In genomic region chr9:58315850-58316249, GRCm38 (mm10) we compare ENCODE assay signal across 13 mouse cellular contexts. TPM values are rescaled to one million over a fixed set of nuclear protein-coding genes. Genes with fewer than 3 reads are reported as not detected.
DNase-seq lines count a peak whose midpoint lies in the region; ATAC-seq lines count a peak whose summit lies in the region.
"Had no signal": no experiment of that assay in that cellular context is flagged by ENCODE, and none has a peak within 500 bp of the region (broad histone marks: within the 10 kb centered on the region; RNA-seq: fewer than 3 reads in every experiment).

No protein-coding gene starts in this region.

- DNase-seq in heart, embryonic 10.5 days (ENCODE audit: low spot score) = no peak
- DNase-seq in midbrain, embryonic 10.5 days (ENCODE audit: low spot score) = no peak
- no peak for DNase-seq in midbrain, embryonic 14.5 days
- no peak for DNase-seq in liver, embryonic 11.5 days (ENCODE audit: low spot score)
- DNase-seq: adrenal gland, postnatal 36 days; cerebellum, adult 9-11 months; liver; thymus, postnatal 14 days had no signal

- peak overlapping the region; percentile 65 for H3K27ac ChIP-seq in heart, embryonic 16.5 days (ENCODE audit: low read length)
- H3K27ac ChIP-seq in heart, embryonic 10.5 days = no peak overlapping the region
- H3K27ac ChIP-seq in midbrain, embryonic 10.5 days (replicated peaks) = peak overlapping the region; percentile 75; the same call in 1 of the 2 replicates
- no peak overlapping the region for H3K27ac ChIP-seq in midbrain, embryonic 14.5 days (replicated peaks; ENCODE audit: low read depth, low read length)
- peak overlapping the region; percentile 75 for H3K27ac ChIP-seq in forebrain, embryonic 13.5 days
- no peak overlapping the region for H3K27ac ChIP-seq in liver, embryonic 11.5 days (ENCODE audit: low read depth, low read length)
- no peak overlapping the region for H3K27ac ChIP-seq in liver, embryonic 12.5 days

- no peak overlapping the region for H3K9ac ChIP-seq in heart, embryonic 16.5 days (ENCODE audit: low read length)
- no peak overlapping the region for H3K9ac ChIP-seq in midbrain, embryonic 14.5 days (replicated peaks; ENCODE audit: low read length)
- no peak overlapping the region for H3K9ac ChIP-seq in forebrain, embryonic 13.5 days
- H3K9ac ChIP-seq in liver, embryonic 11.5 days (ENCODE audit: low read depth, low read length) = no peak overlapping the region
- H3K9ac ChIP-seq in liver, embryonic 12.5 days = no peak overlapping the region

- no peak overlapping the region for H3K4me2 ChIP-seq in heart, embryonic 16.5 days (ENCODE audit: low read depth, low read length)
- no peak overlapping the region for H3K4me2 ChIP-seq in midbrain, embryonic 14.5 days (ENCODE audit: low read length)
- H3K4me2 ChIP-seq in forebrain, embryonic 13.5 days = no peak overlapping the region
- H3K4me2 ChIP-seq in liver, embryonic 11.5 days = no peak overlapping the region
- H3K4me2 ChIP-seq in liver, embryonic 12.5 days = no peak overlapping the region

- peaks cover 15% of the 10 kb centered on the region for H3K4me1 ChIP-seq in heart, embryonic 16.5 days (ENCODE audit: control insufficient read depth, insufficient read depth, low read length)
- H3K4me1 ChIP-seq in heart, embryonic 10.5 days = peaks cover 55% of the 10 kb centered on the region
- H3K4me1 ChIP-seq in midbrain, embryonic 10.5 days = peaks cover 54% of the 10 kb centered on the region
- peaks cover 21% of the 10 kb centered on the region for H3K4me1 ChIP-seq in midbrain, embryonic 14.5 days (ENCODE audit: control insufficient read depth, insufficient read depth, low read length)
- H3K4me1 ChIP-seq in forebrain, embryonic 13.5 days = peaks cover 40% of the 10 kb centered on the region
- peaks cover 8% of the 10 kb centered on the region for H3K4me1 ChIP-seq in liver, embryonic 11.5 days (replicated peaks; ENCODE audit: control insufficient read depth, insufficient read depth, low read length)
- H3K4me1 ChIP-seq in liver, embryonic 12.5 days = peaks cover 15% of the 10 kb centered on the region; the same call in 1 of the 2 replicates

- WGBS in heart, embryonic 16.5 days = 79% methylated on average over 2 of the region's 2 CpGs
- WGBS in heart, embryonic 10.5 days = 92% methylated on average over 2 of the region's 2 CpGs
- WGBS in midbrain, embryonic 10.5 days = 86% methylated on average over 2 of the region's 2 CpGs
- 89% methylated on average over 2 of the region's 2 CpGs for WGBS in midbrain, embryonic 14.5 days
- 88% methylated on average over 2 of the region's 2 CpGs for WGBS in forebrain, embryonic 13.5 days
- WGBS in liver, embryonic 11.5 days = 87% methylated on average over 2 of the region's 2 CpGs
- WGBS in liver, embryonic 12.5 days (ENCODE audit: insufficient replicate concordance) = 68% methylated on average over 2 of the region's 2 CpGs

- ATAC-seq in heart, embryonic 16.5 days (replicated peaks; ENCODE audit: extremely low read depth, insufficient read depth, low FRiP score) = no peak
- ATAC-seq in midbrain, embryonic 14.5 days (ENCODE audit: low FRiP score, low TSS enrichment) = no peak
- ATAC-seq in forebrain, embryonic 13.5 days = no peak
- no peak for ATAC-seq in liver, embryonic 11.5 days (replicated peaks; ENCODE audit: low FRiP score)
- ATAC-seq in liver, embryonic 12.5 days = no peak

- H3K4me3 ChIP-seq in heart, embryonic 16.5 days (ENCODE audit: low read length) = no peak overlapping the region
- no peak overlapping the region for H3K4me3 ChIP-seq in heart, embryonic 10.5 days
- no peak overlapping the region for H3K4me3 ChIP-seq in midbrain, embryonic 10.5 days
- H3K4me3 ChIP-seq in midbrain, embryonic 14.5 days (replicated peaks; ENCODE audit: low read depth, low read length) = no peak overlapping the region
- H3K4me3 ChIP-seq in forebrain, embryonic 13.5 days = no peak overlapping the region
- H3K4me3 ChIP-seq in liver, embryonic 11.5 days (ENCODE audit: low read depth, low read length) = no peak overlapping the region
- H3K4me3 ChIP-seq in liver, embryonic 12.5 days = no peak overlapping the region

- no peaks in the 10 kb centered on the region for H3K9me3 ChIP-seq in heart, embryonic 16.5 days (replicated peaks; ENCODE audit: control insufficient read depth, low read length)
- no peaks in the 10 kb centered on the region for H3K9me3 ChIP-seq in heart, embryonic 10.5 days
- H3K9me3 ChIP-seq in midbrain, embryonic 10.5 days (replicated peaks) = no peaks in the 10 kb centered on the region
- H3K9me3 ChIP-seq in midbrain, embryonic 14.5 days (ENCODE audit: control insufficient read depth, low read length) = no peaks in the 10 kb centered on the region
- H3K9me3 ChIP-seq in forebrain, embryonic 13.5 days (replicated peaks) = no peaks in the 10 kb centered on the region; the same call in 1 of the 2 replicates
- H3K9me3 ChIP-seq in liver, embryonic 11.5 days (ENCODE audit: control insufficient read depth, low read length) = no peaks in the 10 kb centered on the region
- no peaks in the 10 kb centered on the region for H3K9me3 ChIP-seq in liver, embryonic 12.5 days (replicated peaks)

- H3K27me3 ChIP-seq in heart, embryonic 16.5 days (ENCODE audit: control insufficient read depth, insufficient read depth, low read length) = peaks cover 8% of the 10 kb centered on the region
- peaks cover 27% of the 10 kb centered on the region for H3K27me3 ChIP-seq in heart, embryonic 10.5 days (ENCODE audit: insufficient read depth, poor library complexity, severe bottlenecking)
- peaks cover 43% of the 10 kb centered on the region for H3K27me3 ChIP-seq in midbrain, embryonic 10.5 days (ENCODE audit: low read depth, poor library complexity, severe bottlenecking)
- peaks cover 20% of the 10 kb centered on the region for H3K27me3 ChIP-seq in midbrain, embryonic 14.5 days (ENCODE audit: control insufficient read depth, insufficient read depth, low read length)
- H3K27me3 ChIP-seq in forebrain, embryonic 13.5 days = peaks cover 31% of the 10 kb centered on the region
- H3K27me3 ChIP-seq in liver, embryonic 11.5 days (replicated peaks; ENCODE audit: control insufficient read depth, insufficient read depth, low read length) = peaks cover 48% of the 10 kb centered on the region
- H3K27me3 ChIP-seq in liver, embryonic 12.5 days (replicated peaks) = peaks cover 63% of the 10 kb centered on the region

- H3K36me3 ChIP-seq in heart, embryonic 16.5 days (ENCODE audit: control insufficient read depth, insufficient read depth) = no peaks in the 10 kb centered on the region
- no peaks in the 10 kb centered on the region for H3K36me3 ChIP-seq in heart, embryonic 10.5 days
- H3K36me3 ChIP-seq in midbrain, embryonic 10.5 days = no peaks in the 10 kb centered on the region
- no peaks in the 10 kb centered on the region for H3K36me3 ChIP-seq in midbrain, embryonic 14.5 days (ENCODE audit: control insufficient read depth, insufficient read depth, low read length)
- H3K36me3 ChIP-seq in forebrain, embryonic 13.5 days (ENCODE audit: poor library complexity, severe bottlenecking) = no peaks in the 10 kb centered on the region
- no peaks in the 10 kb centered on the region for H3K36me3 ChIP-seq in liver, embryonic 11.5 days (ENCODE audit: control insufficient read depth, insufficient read depth, low read length)
- no peaks in the 10 kb centered on the region for H3K36me3 ChIP-seq in liver, embryonic 12.5 days

RNA-seq across cellular contexts. Expression of gene Loxl1, which starts 2.9 kb away (rescaled TPM):
- 47.0 and 48.6 TPM in 2 replicates for polyA plus RNA-seq in heart, embryonic 16.5 days (2015; fragmentation: Nextera tagmentation; extraction: Ambion mirVana)
- polyA plus RNA-seq in heart, embryonic 10.5 days (2016; fragmentation: Nextera tagmentation; extraction: Ambion mirVana) = 35.7 and 36.1 TPM in 2 replicates
- polyA plus RNA-seq in midbrain, embryonic 10.5 days (2016; fragmentation: Nextera tagmentation; extraction: Ambion mirVana) = 6.9 and 10.9 TPM in 2 replicates
- 2.7 and 5.6 TPM in 2 replicates for polyA plus RNA-seq in midbrain, embryonic 14.5 days (2014; fragmentation: Nextera tagmentation; extraction: Ambion mirVana)
- 5.0 and 5.8 TPM in 2 replicates for polyA plus RNA-seq in forebrain, embryonic 13.5 days (2015; fragmentation: Nextera tagmentation; extraction: Ambion mirVana)
- 9.6 and 11.0 TPM in 2 replicates for polyA plus RNA-seq in liver, embryonic 11.5 days (2014; fragmentation: Nextera tagmentation; extraction: Ambion mirVana)
- 3.7 and 5.1 TPM in 2 replicates for polyA plus RNA-seq in liver, embryonic 12.5 days (2016; fragmentation: Nextera tagmentation; extraction: Ambion mirVana)

RNA-seq across cellular contexts. Expression of gene Tbc1d21, which starts 54.4 kb away (rescaled TPM):
- not detected in 2 replicates for polyA plus RNA-seq in heart, embryonic 16.5 days (2015; fragmentation: Nextera tagmentation; extraction: Ambion mirVana)
- not detected in 2 replicates for polyA plus RNA-seq in heart, embryonic 10.5 days (2016; fragmentation: Nextera tagmentation; extraction: Ambion mirVana)
- not detected in 2 replicates for polyA plus RNA-seq in midbrain, embryonic 10.5 days (2016; fragmentation: Nextera tagmentation; extraction: Ambion mirVana)
- polyA plus RNA-seq in midbrain, embryonic 14.5 days (2014; fragmentation: Nextera tagmentation; extraction: Ambion mirVana) = not detected in 2 replicates
- not detected in 2 replicates for polyA plus RNA-seq in forebrain, embryonic 13.5 days (2015; fragmentation: Nextera tagmentation; extraction: Ambion mirVana)
- not detected in 2 replicates for polyA plus RNA-seq in liver, embryonic 11.5 days (2014; fragmentation: Nextera tagmentation; extraction: Ambion mirVana)
- polyA plus RNA-seq in liver, embryonic 12.5 days (2016; fragmentation: Nextera tagmentation; extraction: Ambion mirVana) = not detected in 2 replicates
- polyA plus RNA-seq: large intestine, adult 2 months; neural tube, embryonic 14.5 days had no signal

Comparison
In these comparisons a context has a peak if more than half of its experiments do, and no peak if none do; other contexts are left out.
1. H3K27ac ChIP-seq: peak in heart, embryonic 16.5 days (single experiment), midbrain, embryonic 10.5 days (single experiment) and forebrain, embryonic 13.5 days (single experiment); none in heart, embryonic 10.5 days (single experiment), midbrain, embryonic 14.5 days (single experiment), liver, embryonic 11.5 days (single experiment) and liver, embryonic 12.5 days (single experiment).